Mouse (Mus musculus): ENCODE measurements at regions not wholly inside any gene's neighbourhood (a gene's known extent, or its start where the extent isn't known, plus 50 kb on each side); places are given as distances from the start of the nearest gene placed in this dataset.

DNA sequence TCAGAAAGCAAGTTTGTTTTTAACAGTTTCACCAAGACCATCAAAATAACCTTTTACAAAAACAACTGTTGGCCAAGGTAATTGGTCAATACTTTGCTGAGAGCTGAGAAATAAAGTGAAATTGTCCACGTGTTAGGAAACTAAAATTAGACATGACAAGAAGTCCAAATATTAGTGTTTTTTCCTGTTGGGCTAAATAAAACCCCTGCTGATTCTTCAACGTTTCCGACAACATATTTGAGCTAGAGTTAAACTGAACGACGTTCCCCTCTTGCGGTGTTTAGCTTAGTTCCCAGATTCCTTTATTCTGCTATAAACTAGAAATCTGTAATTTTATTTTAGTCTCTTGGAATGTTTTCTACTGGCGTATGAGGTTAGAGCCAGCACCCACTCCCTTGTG is 183.3 kb downstream of the Plk2 start:
- intact Hi-C loops (cut with DNase I): no loop called here
- no peak for DNase-seq

DNA sequence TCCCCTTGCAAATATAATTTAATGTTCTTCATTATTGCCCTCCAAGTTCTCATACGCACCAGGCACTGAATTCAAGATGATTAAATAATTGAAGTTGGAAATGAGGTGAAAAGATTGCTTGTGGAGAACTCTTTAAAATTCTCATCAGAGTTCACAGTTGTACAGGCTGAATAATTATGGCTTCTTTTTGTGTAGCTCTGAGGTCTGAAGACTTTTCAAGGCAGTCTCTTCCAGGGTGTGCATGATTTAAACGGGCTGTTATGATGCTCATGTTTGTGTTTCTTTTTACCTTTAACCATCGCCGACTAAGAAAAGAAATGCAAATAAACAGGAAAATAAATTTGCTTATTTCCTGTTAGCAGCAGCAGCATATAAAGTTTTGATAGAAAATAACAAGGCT is 185.3 kb downstream of the Plk2 start:
- no peak for DNase-seq
- intact Hi-C loops (cut with DNase I): no loop called here

DNA sequence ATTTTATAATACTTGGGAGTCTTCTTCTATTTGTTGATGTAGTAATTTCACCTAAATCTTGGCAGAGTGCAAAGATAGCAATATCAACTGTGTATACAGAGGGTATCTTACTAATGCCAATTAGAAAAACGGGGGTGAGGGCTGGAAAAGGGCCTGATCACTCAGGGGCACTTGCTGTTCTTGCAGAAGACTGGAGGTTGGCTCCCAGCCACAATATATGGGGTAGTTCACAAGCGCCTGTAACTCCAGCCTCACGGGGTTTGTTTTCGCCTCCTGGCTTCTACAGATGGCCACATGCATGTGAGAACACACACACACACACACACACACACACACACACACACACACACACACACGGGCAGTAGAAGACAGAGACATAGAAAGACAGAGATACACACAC is 185.7 kb downstream of the Plk2 start:
- DNase-seq: peak; percentile 7
- intact Hi-C loops (cut with DNase I): no loop called here

DNA sequence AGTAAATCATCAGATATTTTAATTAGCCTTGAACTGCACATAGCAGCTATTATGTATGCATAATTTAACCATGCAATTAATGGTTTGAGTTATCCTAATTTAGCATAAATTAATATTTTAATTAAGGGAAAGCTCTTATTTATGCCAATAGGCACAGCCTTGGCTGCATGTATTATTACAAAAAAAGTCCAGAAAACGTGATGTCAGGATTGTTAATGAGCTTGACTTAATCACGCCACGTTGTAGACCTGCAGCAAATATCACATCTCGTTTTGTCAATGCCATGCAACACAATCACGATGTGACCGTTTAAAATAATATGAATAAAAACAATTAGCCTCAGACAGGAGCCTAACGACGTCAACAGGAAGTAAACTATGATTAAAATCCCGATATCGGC is 189.9 kb downstream of the Plk2 start:
- intact Hi-C loops (cut with DNase I): no loop called here
- DNase-seq: no peak

DNA sequence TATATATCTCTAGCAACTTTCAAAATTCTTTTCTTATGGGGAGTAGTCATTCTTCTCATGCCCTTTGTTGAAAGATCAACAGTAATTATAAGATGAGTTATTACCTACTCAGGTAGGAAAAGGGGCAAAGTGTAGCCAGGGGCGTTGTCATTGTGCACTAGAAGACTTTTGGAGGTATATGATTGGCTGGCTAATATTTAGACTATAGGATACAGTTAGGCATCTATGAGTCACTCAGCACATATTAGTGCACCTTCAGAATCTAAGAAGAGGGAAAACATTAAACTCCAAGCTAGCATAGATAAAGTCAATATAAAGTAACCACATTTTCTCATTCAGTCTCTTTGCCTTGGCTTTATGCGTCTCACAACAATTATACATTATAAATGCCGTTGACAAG is 199.8 kb downstream of the Plk2 start:
- no peak for DNase-seq
- intact Hi-C loops (cut with DNase I): no loop called here

DNA sequence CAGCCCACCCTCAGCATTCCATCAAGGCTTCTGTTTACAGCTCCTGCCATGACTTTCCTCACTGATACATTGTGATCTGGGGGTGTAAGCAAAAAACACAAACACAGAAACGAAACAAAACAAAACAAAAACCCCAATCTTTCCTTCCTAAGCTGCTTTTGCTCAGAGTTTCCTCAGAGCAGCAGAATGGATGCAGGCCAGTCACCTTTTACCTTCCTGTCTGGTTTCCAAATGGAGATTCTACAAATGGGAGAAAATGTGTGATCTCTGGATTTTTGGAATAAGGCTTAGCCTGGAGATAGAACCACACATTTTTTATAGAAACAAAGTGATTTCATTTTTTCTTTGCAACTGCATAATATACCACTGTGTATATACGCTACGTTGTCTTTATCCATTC is 204.8 kb downstream of the Plk2 start:
- no peak for DNase-seq
- intact Hi-C loops (cut with DNase I): no loop called here

DNA sequence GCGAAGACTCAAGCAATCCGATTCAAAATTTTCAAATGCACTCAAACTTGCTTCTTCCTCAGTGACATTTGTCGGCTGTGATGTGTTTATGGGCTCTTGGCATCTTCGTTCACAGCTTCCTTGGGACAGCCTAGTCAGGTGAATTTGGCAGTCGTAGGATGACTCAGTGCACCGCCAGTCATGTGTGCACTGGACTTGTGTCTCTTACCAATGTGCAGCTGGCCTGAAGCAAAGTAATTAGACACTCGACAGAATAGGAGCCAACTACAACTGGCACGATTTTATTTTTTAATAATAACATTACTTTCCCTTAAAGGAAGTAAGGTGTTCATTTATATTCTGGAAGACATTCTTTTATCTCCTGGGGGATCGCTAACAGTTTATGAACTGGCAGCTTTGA is 205.5 kb downstream of the Plk2 start:
- intact Hi-C loops (cut with DNase I): no loop called here

DNA sequence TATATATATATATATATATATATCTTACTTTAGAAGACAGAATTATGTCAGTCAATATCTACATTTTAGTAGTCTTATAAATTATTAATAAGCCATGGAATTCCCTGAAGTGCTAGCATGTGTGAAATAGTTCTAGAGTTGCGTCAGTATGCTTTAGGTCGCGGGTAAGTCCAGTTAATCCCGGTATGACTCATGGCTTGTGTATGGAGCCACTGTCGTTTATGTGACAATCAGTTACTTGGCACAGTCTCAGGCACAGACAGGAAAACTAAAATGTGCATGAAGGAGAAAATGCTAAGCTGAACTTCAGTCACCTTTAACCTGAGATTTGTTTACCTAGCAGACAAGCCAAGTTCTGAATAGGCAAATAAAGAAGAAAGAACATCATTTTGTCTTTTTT is 206.5 kb downstream of the Plk2 start:
- intact Hi-C loops (cut with DNase I): no loop called here
- no peak for DNase-seq

More for the DNA sequence above, 205.5 kb downstream of the Plk2 start:
- DNase-seq: no peak

DNA sequence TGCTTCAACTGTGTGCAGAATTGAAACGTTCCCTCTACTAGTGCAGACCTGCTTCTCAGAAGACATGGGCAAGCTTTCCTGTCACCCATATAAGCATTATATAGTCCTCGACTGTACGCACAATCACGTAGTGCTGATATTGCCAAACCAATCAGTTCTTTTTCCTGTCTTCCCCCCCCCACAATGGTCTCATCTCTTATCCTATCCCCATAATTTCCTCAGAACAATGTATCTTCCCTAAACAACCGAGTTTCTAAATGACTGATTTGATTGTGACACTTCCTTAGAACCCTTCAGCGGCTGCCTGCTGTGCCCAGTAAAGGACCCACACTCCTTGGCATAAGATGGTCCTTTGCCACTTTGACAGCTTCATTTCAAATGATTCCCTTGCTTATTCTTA is 207.0 kb downstream of the Plk2 start:
- DNase-seq: no peak
- intact Hi-C loops (cut with DNase I): no loop called here

DNA sequence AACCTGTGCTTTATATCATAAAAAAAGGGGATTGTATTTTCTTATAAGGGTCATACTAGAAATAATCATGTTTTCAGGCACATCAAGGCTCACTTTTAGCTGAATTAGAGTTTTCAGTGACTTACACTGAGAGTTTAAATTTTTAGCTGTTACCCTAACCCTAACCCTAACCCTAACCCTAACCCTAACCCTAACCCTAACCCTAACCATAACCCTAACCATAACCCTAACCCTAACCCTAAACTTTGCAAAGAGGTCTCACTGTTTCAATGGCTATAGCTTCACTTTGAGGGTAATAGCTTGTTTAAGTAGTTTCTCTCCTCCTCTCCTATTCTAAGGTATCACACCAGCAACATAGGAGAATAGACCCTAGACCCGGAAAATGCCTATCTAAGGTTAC is 208.0 kb downstream of the Plk2 start:
- intact Hi-C loops (cut with DNase I): no loop called here
- DNase-seq: no peak

DNA sequence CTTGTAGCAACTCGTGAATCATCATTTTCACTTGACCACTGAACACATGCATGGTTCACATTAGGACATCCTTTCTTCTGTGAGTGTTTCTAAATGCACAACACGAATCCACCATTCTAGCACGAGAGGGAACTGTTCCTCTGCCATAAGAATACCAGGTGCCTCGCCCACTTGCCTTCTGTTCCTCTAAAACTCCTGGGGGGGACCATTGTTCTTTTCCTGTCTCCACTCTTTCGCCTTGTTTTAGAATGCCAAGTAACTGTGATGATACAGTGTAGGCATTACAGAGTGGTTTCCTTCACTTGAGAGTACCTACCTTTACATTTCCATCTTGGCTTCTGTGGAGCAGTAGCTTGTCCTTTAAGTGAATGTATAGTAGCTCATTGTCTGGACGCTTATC is 224.2 kb downstream of the Plk2 start:
- intact Hi-C loops (cut with DNase I): no loop called here
- DNase-seq: no peak

DNA sequence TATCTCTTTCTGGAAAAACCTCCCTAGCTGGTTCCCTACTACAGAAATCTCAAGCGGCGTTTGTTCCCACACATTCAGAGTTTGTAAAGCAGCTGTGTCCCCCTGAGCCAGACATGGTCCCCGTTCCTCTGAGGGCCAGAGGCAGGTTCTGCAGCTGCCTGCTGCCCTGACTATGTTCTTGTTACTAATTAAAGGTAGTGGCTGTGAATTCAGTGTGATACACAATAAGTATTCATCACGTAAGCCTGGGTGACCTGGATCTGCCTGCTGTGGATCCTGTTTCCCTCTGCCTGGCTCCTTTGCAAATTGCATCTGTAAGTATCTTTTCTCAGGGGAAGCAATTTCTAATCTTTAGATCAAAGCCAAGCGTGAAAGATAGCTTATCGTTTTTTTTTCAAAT is 232.3 kb downstream of the Plk2 start:
- DNase-seq: no peak
- intact Hi-C loops (cut with DNase I): no loop called here

DNA sequence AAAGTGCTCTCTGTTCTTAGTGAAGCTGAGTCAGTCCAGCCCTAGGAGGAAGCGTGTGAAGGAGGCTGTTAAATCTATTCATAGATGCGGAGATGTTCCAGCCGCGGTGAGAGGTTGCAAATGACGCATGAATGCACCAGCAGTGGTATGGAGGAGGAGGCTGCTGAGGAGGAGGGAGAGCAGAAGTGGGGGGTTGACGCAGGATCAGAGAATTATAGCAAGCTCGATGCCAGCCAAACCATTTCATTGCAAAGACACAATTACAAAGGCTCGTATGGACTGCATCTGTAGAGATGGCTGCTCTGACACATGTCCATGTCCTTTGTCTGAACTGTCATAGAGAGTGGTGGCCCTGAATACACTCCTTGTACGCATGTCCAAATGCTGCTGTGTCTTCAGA is 232.9 kb downstream of the Plk2 start:
- no peak for DNase-seq
- intact Hi-C loops (cut with DNase I): no loop called here

DNA sequence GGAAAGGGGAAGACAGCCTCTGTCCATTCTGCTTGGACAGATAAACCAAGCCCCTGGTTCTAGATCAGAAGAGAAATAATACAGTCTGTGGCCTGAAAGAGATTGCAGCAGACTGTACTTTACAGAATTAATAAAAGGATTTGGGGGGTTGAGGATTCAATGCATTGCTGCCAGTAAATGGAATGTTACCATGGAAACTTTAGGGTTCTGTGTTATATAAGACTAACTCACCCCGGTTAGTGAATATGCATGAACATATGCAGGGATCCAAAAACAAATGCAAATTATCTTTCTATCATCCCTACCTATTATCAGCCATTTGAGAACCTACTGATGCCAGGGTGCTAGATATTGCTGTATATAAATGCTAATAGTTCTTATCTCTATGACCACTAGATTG is 233.4 kb downstream of the Plk2 start:
- intact Hi-C loops (cut with DNase I): no loop called here

DNA sequence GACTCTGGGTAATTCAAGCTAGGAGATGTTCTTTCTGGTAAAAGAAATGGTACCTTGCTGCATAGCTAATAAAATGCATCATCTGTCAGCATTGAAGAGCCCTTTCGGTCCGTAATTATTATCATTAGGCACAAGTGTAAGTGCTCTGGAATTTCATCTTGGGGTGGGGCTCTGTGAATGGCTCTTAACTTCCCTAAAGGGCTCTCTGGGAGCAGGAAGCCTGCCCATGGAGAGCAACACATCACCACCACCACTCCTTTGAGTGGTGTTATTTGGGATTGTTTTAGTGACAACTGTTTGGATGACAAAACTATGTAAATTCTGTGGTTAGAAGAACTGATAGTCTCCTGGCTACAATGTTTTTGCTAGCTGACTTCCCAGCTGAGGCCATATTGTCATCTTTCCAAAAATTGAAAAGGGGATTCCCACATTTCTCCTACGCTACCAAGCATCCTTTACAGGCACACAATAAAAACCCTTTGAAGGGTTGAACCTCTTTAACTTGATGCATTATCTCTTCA is 238.5 kb downstream of the Plk2 start:
- DNase-seq: no peak
- intact Hi-C loops (cut with DNase I): no loop called here

More for the DNA sequence above, 233.4 kb downstream of the Plk2 start:
- no peak for DNase-seq

DNA sequence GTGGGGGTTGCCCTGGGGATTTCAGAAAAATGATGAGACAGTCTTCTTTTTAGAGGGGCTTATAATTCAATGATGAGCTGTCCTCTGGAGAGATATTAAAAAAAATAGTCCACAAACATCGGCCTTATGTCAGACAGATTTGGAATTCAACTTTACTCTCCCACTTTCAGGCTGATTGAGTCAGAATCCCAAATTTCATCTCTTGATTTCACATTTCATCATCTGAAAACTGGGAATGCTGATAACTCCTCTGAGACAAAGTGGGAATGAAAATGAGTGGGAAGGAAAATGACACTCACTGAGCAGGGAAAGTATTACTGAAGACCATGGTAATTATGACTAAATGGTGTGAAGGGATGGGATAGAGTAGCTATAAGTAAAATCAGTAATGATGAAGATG is 239.1 kb downstream of the Plk2 start:
- intact Hi-C loops (cut with DNase I): no loop called here
- no peak for DNase-seq

DNA sequence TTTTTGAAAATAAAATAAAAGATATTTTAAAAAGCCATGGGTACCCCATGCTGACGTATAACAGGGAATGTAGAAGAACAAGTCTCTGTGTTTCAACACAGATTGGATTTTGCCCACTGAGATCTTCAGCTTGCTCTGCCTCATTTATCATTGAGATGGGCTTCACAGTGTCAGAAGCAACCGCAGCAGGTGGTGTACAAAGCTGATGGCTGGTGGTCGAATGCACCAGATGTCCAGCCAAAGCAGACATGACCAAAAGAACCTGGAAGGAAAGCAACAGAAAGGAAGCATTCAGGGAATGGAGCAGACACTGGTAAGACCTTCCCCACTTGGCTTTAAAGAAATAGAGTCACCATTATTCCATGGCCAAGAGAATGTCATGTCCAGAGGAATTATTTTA is 247.9 kb downstream of the Plk2 start:
- intact Hi-C loops (cut with DNase I): loop anchor here (10.0 kb wide), 2 partner anchors 238 to 322 kb away; no protein-coding TSS in a partner anchor
- DNase-seq: peak; percentile 38

DNA sequence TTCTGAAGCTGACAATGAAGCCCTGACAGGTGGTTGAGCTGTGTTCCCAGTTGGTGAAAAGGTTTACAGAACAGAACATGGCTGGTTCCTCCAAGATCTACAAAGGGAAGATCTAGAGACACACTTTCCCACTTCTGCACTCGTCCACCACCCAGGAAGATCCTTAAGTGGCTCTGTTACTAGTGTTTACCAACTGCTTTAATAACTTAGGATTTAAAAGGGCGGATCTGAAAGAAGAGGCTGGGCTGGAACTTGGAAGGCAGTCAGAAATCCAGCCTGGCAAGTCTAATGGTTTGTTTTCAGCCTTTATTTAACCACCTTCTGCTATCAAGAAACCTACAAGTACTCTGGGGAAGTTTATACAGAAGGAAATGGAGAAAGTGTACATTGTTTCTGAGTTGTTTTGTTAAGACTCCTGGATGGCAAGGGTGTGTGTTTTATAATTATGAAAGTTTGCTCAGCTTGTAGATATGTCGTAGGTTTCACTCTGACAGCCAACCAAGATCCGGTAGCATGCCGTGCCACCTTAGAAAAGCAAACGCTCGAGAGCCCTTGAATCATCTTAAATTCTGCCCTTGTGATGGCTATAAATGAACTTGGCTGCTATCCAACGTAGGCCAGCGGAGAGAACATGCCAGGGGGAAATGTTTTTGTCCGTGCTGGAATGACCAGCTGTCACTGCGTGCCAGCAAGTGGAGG is 248.5 kb downstream of the Plk2 start:
- intact Hi-C loops (cut with DNase I): loop anchor here (10.0 kb wide), 2 partner anchors 239 to 321 kb away; no protein-coding TSS in a partner anchor
- peak; percentile 67 for DNase-seq

DNA sequence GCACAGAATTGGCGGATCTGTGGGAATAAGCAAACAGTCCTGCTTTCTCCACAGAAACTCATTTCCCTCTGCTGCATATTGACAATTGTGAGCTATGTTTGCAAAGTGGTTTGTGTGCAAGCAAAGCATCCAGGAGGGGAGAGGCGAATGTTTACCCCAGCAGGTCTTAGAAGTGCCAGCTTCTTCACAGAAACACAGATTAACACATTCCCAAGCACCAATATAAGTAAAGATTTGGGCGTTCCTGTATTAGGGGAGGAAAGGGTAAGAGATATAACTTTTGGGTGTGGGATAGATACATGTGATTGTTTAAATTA is 249.0 kb downstream of the Plk2 start:
- intact Hi-C loops (cut with DNase I): loop anchor here (10.0 kb wide), 2 partner anchors 239 to 321 kb away; no protein-coding TSS in a partner anchor
- no peak for DNase-seq

DNA sequence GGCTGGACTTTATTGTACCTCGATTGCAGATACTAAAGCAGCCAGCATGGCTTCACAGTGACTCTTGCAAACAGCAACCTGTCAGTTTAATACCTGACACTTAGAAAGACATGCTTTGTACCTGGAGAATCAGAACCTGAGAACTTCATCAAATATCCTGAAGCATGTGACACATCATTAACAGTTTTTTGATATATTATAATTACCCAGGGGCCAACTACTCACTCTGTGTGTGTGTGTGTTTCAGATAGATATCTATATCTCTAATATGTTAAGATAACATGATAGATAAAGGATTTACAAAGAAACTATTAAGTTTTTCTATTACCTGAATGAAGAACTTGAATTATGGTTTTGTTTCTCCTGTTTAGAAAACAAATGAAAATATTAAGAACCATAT is 254.5 kb downstream of the Plk2 start:
- intact Hi-C loops (cut with DNase I): loop anchor here (10.0 kb wide), 2 partner anchors 245 to 315 kb away; no protein-coding TSS in a partner anchor

DNA sequence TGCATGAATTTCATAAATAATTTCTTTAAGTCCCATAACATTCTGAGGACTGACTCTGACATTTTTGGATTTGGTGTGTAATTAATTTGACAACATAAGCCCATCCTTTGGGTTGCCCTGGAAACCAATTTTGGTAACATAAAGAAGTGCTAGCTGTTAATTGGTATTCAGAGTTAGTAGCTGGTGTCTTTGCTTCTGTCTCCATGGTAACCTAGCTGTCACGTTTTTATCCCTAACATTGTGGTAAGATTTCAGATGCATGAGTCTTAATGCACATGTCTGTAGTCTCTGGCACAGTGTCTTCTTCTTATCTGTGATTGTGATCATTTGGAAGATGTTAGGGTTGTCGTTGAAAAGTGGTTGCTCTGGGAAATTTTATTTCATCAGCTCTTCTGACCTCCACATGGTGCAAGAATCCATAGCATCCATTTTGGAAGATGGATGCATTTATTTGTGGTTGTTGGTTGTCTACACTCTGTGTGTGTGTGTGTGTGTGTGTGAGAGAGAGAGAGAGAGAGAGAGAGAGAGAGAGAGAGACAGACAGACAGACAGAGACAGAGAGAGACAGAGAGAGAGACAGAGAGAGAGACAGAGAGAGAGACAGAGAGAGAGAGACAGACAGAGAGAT is 255.1 kb downstream of the Plk2 start:
- intact Hi-C loops (cut with DNase I): loop anchor here (10.0 kb wide), 2 partner anchors 245 to 315 kb away; no protein-coding TSS in a partner anchor
- no peak for DNase-seq

More for the DNA sequence above, 254.5 kb downstream of the Plk2 start:
- DNase-seq: no peak

DNA sequence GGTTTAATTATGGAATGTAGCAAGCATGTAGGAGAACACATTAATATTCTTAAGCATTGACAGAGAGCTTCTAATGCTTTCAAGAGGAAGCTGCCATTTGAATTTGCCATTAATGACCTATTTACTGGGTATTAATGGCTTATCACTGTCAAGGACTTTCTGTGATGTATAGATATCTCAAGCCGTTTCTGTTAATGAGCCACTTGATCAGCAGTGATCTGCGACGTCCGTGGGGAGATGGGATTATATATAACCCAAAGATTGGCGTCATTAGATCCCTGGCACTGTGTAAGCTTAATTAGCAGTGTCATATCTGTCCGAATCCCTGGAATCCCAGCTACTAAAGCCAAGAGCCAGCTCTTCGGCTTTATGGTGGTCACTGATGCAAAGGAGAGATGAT is 257.4 kb downstream of the Plk2 start:
- no peak for DNase-seq
- intact Hi-C loops (cut with DNase I): no loop called here
